Mouse (Mus musculus): Measurements from ENCODE around the gene Zbtb42. TPM values are rescaled to one million over a fixed set of nuclear protein-coding genes. Genes with fewer than 3 reads are reported as not detected.

The Zbtb42 gene
- total and polyA plus RNA-seq, 3 experiments, result 4.4 to 9.5 (median 5.9) TPM

DNA sequence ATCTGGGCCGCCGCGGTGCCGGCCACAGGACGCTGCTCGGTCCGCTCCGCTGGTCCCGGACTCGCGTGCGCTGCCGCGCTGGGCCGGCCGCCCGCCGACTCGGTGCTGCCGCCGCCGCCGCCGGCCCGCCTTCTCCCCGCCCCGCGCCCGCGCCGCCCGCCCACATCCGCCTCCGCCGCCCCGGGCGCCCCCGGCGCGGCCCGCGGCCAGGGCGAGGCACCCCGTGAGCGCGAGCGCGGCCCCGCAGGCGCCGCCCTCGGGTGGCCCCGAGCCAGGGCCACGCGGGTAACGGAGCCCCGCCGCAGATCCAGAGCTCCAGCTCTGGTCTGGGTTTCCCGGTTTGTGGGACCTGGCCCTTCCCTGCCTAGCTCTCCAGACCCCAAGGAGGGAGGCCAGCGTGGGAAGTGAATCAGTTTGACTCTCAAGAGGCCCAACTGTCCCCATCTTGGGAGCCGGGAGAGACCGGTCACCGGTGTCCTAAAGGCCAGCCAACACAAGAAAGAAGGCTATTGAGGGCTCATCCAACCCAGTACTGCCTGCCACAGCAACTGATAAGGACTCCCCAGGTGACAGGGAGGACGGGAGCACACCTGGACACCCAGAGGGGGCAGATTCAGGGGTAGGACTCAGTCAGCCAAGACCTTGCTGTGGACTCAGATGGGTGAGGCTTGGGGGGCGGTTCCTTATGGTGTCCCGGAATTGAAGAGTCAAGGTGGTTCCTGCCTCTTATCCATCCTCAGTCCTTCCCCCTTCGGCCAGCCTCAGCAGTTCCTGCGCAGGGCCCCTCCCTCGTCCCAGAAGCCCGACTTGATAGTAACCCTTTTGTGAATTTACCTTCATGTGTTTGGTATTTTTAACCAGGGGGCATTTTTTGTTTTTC lies 4.3 kb upstream of the Zbtb42 start, which contains the start of gene Akt1:
Akt1 (minus strand) TSS at position 753 of the 880 bp plus-strand sequence.
- Histone ChIP-seq H3K27me3 (ENCODE audit: control insufficient read depth, insufficient read depth, low read length) (no peaks in the 10 kb centered on the region), H3K9ac (ENCODE audit: low read depth, low read length) (peak within 1 kb of the TSS; percentile 99), H3K4me1 (ENCODE audit: control insufficient read depth, insufficient read depth, low read length) (peaks cover 33% of the 10 kb centered on the region), H3K36me3 (ENCODE audit: control insufficient read depth, insufficient read depth, low read length) (peaks cover 8% of the 10 kb centered on the region; the same call in 1 of the 2 replicates), H3K27ac (peak within 1 kb of the TSS; percentile 96), H3K4me3 (peak within 1 kb of the TSS; percentile 69), H3K79me2 (replicated peaks; ENCODE audit: control insufficient read depth, insufficient read depth, low read length) (peaks cover 9% of the 10 kb centered on the region)
- DNase-seq, result peak; percentile 86 to 87
- 13% methylated on average over 62 of the region's 70 CpGs for WGBS
- intact Hi-C loops (cut with DNase I), result loop anchor here (2.0 kb wide), 2 partner anchors 16 to 32 kb away; no protein-coding TSS in a partner anchor
- TF ChIP-seq CTCF (IDR thresholded peaks at IDR 0.05), result no peak
- TF ChIP-seq POLR2A (IDR thresholded peaks at IDR 0.05; ENCODE audit: insufficient read depth, low read depth, low read length), result peak; percentile 29; the same call in 1 of the 2 replicates
- TF ChIP-seq EP300 (IDR thresholded peaks at IDR 0.05; ENCODE audit: insufficient read depth, low read depth, low read length), result 0 out of 2 replicates have a peak, but pooled peaks have one; percentile 20

DNA sequence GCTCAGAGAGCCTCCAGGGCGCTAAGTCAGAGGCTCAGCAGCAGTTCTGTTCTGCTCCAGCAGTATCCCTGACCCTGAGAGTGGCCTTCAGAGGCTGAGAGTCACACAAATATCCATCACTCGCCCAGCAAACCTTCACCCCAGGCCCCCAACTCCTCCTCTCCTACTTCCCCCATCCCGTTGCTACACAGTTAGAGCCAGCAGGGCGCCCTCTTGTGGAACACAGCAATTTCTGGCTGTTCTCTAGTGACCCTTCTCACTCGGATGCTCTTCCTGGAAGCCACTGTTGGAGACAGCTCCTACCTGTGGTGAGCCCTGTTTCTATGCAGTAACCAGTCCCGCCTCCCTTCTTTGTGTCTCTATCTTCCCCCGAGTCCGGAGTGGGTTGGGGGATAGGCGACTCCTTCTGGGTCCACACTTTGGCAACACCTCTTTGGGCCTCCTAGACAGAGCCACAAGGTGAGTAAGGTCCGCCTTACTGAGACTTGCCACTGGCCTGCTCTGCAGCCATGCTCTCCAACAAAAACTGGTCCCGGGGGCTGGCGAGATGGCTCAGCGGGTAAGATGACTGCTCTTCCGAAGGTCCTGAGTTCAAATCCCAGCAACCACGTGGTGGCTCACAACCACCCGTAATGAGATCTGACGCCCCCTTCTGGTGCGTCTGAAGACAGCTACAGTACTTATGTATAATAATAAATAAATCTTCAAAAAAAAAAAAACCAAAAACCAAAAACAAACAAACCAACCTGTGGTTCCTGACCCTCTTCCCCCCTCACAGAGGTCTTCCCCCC lies 3.2 kb upstream of the Zbtb42 start:
- peaks cover 8% of the 10 kb centered on the region; the same call in 1 of the 2 replicates for H3K36me3 ChIP-seq (ENCODE audit: control insufficient read depth, insufficient read depth, low read length)
- peak overlapping the region; percentile 65 for H3K4me3 ChIP-seq
- 20% methylated on average over 18 of the region's 18 CpGs for WGBS
- intact Hi-C loops (cut with DNase I), result loop anchor here (2.0 kb wide), 2 partner anchors 17 to 31 kb away; no protein-coding TSS in a partner anchor
- TF ChIP-seq EP300 (IDR thresholded peaks at IDR 0.05; ENCODE audit: insufficient read depth, low read depth, low read length) (peak; percentile 69; the same call in 1 of the 2 replicates), POLR2A (IDR thresholded peaks at IDR 0.05; ENCODE audit: insufficient read depth, low read depth, low read length) (0 out of 2 replicates have a peak, but pooled peaks have one; percentile 31), CTCF (IDR thresholded peaks at IDR 0.05) (peak; percentile 72)
- peaks cover 8% of the 10 kb centered on the region for H3K79me2 ChIP-seq (replicated peaks; ENCODE audit: control insufficient read depth, insufficient read depth, low read length)
- H3K4me1 ChIP-seq (ENCODE audit: control insufficient read depth, insufficient read depth, low read length), result peaks cover 24% of the 10 kb centered on the region
- no peaks in the 10 kb centered on the region for H3K27me3 ChIP-seq (ENCODE audit: control insufficient read depth, insufficient read depth, low read length)
- 0 out of 2 replicates have a peak overlapping the region, but pooled peaks have one; percentile 11 for H3K9ac ChIP-seq (ENCODE audit: low read depth, low read length)
- peak; percentile 86 for DNase-seq
- H3K27ac ChIP-seq, result peak overlapping the region; percentile 93

DNA sequence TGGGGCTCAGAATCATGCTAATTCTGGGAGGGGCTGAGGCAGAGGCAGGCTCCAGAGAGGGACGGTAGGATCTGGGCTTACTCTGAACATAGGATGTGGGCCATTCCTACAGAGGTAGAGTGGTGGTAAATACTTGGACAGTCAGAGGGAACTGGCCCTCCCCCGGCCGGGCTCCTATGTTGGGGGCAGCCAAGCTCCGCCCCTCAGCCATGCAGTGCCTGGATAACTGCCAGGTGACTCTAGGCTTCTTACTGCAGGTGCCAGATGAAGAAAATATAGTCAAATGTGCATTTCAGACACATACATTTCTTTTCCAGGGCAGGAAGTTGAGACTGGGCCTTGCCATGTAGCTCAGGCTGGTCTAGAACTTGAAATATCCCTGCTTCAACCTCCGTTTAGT lies 1.6 kb upstream of the Zbtb42 start:
- 0 out of 2 replicates have a peak, but pooled peaks cover 2% of the 10 kb centered on the region for H3K79me2 ChIP-seq (replicated peaks; ENCODE audit: control insufficient read depth, insufficient read depth, low read length)
- H3K36me3 ChIP-seq (ENCODE audit: control insufficient read depth, insufficient read depth, low read length), result no peaks in the 10 kb centered on the region
- H3K9ac ChIP-seq (ENCODE audit: low read depth, low read length), result no peak overlapping the region
- peaks cover 15% of the 10 kb centered on the region for H3K4me1 ChIP-seq (ENCODE audit: control insufficient read depth, insufficient read depth, low read length)
- H3K27ac ChIP-seq, result no peak overlapping the region
- no peak for DNase-seq
- H3K4me3 ChIP-seq, result no peak overlapping the region
- WGBS, result 42% methylated on average over 5 of the region's 5 CpGs
- TF ChIP-seq POLR2A (IDR thresholded peaks at IDR 0.05; ENCODE audit: insufficient read depth, low read depth, low read length) (no peak), CTCF (IDR thresholded peaks at IDR 0.05) (no peak), EP300 (IDR thresholded peaks at IDR 0.05; ENCODE audit: insufficient read depth, low read depth, low read length) (no peak)
- H3K27me3 ChIP-seq (ENCODE audit: control insufficient read depth, insufficient read depth, low read length), result no peaks in the 10 kb centered on the region
- intact Hi-C loops (cut with DNase I), result no loop called here

DNA sequence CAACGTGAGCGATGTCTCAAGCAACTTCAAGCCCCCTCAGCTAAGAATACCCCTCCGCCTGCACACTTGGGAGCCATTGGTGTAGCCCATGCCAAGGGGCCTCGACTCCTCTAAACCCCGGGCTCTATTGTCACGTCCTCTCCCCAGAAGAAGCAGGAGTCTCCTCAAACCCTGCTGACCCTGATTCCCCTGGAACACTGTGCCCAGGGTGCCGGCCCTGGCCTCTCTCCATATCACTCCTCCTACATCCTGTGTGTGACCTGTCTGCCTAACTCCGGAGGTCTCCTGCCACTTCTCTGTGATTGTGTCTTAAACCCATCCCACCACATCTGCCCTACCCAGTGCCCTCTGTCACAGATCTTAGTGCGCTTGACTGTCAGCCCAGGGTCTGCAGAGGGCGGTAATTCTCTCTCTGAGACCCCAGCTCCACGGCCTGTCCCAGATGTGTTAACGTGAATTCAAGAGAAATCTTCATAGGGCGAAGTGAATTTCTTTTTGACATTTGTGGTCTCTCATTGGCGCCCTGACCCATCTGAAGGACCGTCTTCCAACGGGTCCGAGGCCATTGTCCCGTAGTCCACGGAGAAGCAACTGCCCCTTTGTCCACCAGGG lies 579 bp upstream of the Zbtb42 start:
- WGBS, result 35% methylated on average over 19 of the region's 19 CpGs
- H3K4me1 ChIP-seq (ENCODE audit: control insufficient read depth, insufficient read depth, low read length), result peaks cover 7% of the 10 kb centered on the region
- H3K27ac ChIP-seq, result peak overlapping the region; percentile 83
- peak overlapping the region; percentile 80 for H3K4me3 ChIP-seq
- peak overlapping the region; percentile 95 for H3K9ac ChIP-seq (ENCODE audit: low read depth, low read length)
- H3K79me2 ChIP-seq (replicated peaks; ENCODE audit: control insufficient read depth, insufficient read depth, low read length), result 0 out of 2 replicates have a peak, but pooled peaks cover 2% of the 10 kb centered on the region
- no peaks in the 10 kb centered on the region for H3K27me3 ChIP-seq (ENCODE audit: control insufficient read depth, insufficient read depth, low read length)
- no peak for DNase-seq
- intact Hi-C loops (cut with DNase I), result no loop called here
- H3K36me3 ChIP-seq (ENCODE audit: control insufficient read depth, insufficient read depth, low read length), result no peaks in the 10 kb centered on the region
- TF ChIP-seq CTCF (IDR thresholded peaks at IDR 0.05) (no peak), POLR2A (IDR thresholded peaks at IDR 0.05; ENCODE audit: insufficient read depth, low read depth, low read length) (no peak), EP300 (IDR thresholded peaks at IDR 0.05; ENCODE audit: insufficient read depth, low read depth, low read length) (no peak)

All from heart, adult 2 months (tissue).